Mouse (Mus musculus) limb, embryonic 14.5 days (tissue): Measurements from ENCODE around the gene Pomc. TPM values are rescaled to one million over a fixed set of nuclear protein-coding genes. Genes with fewer than 3 reads are reported as not detected.

Source experiments
- ATAC-seq: fragments of 200-750 bp; cut with Nextera tagmentation; 2 replicates; pipeline ENCODE4 v1.8.0; 2017; ENCODE audit warnings: low read depth, moderate number of reproducible peaks, moderate TSS enrichment; ENCODE audit not compliant: low FRiP score
- DNase-seq: peaks from one replicate; pipeline ENCODE4 v3.0.0-alpha.2; 2015; ENCODE audit warnings: low spot score
- H3K27ac ChIP-seq: fragments of 300-500 bp; sonication (generic); replicated peaks from 2 replicates; pipeline ENCODE4 v1.5.1; 2014; ENCODE audit warnings: low read depth, mild to moderate bottlenecking, low read length, moderate library complexity, mixed read lengths
- H3K27me3 ChIP-seq: fragments of 300-500 bp; sonication (generic); 2 replicates; pipeline ENCODE4 v1.6.1; 2014; ENCODE audit warnings: low read length, mixed read lengths; ENCODE audit not compliant: control insufficient read depth, insufficient read depth
- H3K36me3 ChIP-seq: fragments of 300-500 bp; sonication (generic); 2 replicates; pipeline ENCODE4 v1.6.1; 2014; ENCODE audit warnings: mild to moderate bottlenecking, low read length, moderate library complexity, mixed read lengths; ENCODE audit not compliant: control insufficient read depth, insufficient read depth
- H3K4me1 ChIP-seq: fragments of 300-500 bp; sonication (generic); 2 replicates; pipeline ENCODE4 v1.6.1; 2014; ENCODE audit warnings: antibody characterized with exemption, low read length, mixed read lengths; ENCODE audit not compliant: control insufficient read depth, insufficient read depth
- H3K4me2 ChIP-seq: fragments of 300-500 bp; sonication (generic); replicated peaks from 2 replicates; pipeline ENCODE4 v1.6.1; 2014; ENCODE audit warnings: low read depth, mild to moderate bottlenecking, low read length, moderate library complexity; ENCODE audit not compliant: severe bottlenecking
- H3K4me3 ChIP-seq: fragments of 300-500 bp; sonication (generic); replicated peaks from 2 replicates; pipeline ENCODE4 v1.5.1; 2014; ENCODE audit warnings: low read length
- H3K9ac ChIP-seq: fragments of 300-500 bp; sonication (generic); 2 replicates; pipeline ENCODE4 v1.6.1; 2014; ENCODE audit warnings: mild to moderate bottlenecking, low read depth, low read length, moderate library complexity; ENCODE audit not compliant: severe bottlenecking
- H3K9me3 ChIP-seq: fragments of 300-500 bp; sonication (generic); 2 replicates; pipeline ENCODE4 v1.6.1; 2016; ENCODE audit warnings: low read length; ENCODE audit not compliant: control insufficient read depth
- POLR2A ChIP-seq: fragments of 200-500 bp; IDR thresholded peaks from 2 replicates; pipeline ENCODE4 v1.8.0; 2012; ENCODE audit warnings: inconsistent platforms, mild to moderate bottlenecking, moderate library complexity, borderline replicate concordance; ENCODE audit not compliant: insufficient read depth, insufficient read length; ENCODE audit errors: extremely low read depth
- WGBS: fragments of 180-500 bp; shearing (Covaris S2); extraction: QIAGEN DNeasy Blood & Tissue Kit; methylation state at CpG from one replicate; pipeline ENCODE4 v1.1.7; 2014; 5-methylcytosine and 5-hydroxymethylcytosine counted together
- polyA plus RNA-seq, 2 experiments: library from polyadenylated mRNA; depleted of rRNA in 1 of 2; stranded (reverse) in 1 of 2; unstranded in 1 of 2; fragments of >200 nt; fragmentation: Nextera tagmentation in 1 of 2; extraction: Ambion mirVana in 1 of 2; gene quantifications; 2 replicates each; pipeline versions ENCODE4 v1.2.1 to v1.2.3; 2012 to 2014

Gene Pomc
- polyA plus RNA-seq, 2 experiments: 2.5 to 2.6 TPM

GRCm38 (mm10) chr12:4000406-4000805, 45.7 kb downstream of the Pomc start:
- no peaks in the 10 kb centered on the region for H3K9me3 ChIP-seq
- H3K27me3 ChIP-seq: no peaks in the 10 kb centered on the region
- H3K4me3 ChIP-seq: no peak overlapping the region
- DNase-seq: no peak
- H3K27ac ChIP-seq: no peak overlapping the region
- TF ChIP-seq POLR2A: no peak
- ATAC-seq: no peak
- no peak overlapping the region for H3K4me2 ChIP-seq
- H3K4me1 ChIP-seq: no peaks in the 10 kb centered on the region
- peaks cover 4% of the 10 kb centered on the region; the same call in 1 of the 2 replicates for H3K36me3 ChIP-seq
- WGBS: 94% methylated on average over 5 of the region's 5 CpGs
- no peak overlapping the region for H3K9ac ChIP-seq

GRCm38 (mm10) chr12:4004648-4005047, 49.9 kb downstream of the Pomc start:
- no peak overlapping the region for H3K4me2 ChIP-seq
- 0 out of 2 replicates have a peak, but pooled peaks cover under 1% of the 10 kb centered on the region for H3K36me3 ChIP-seq
- no peaks in the 10 kb centered on the region for H3K27me3 ChIP-seq
- ATAC-seq (no peak), DNase-seq (no peak)
- 34% methylated on average over 6 of the region's 6 CpGs for WGBS
- H3K4me1 ChIP-seq: peaks cover 7% of the 10 kb centered on the region
- no peak overlapping the region for H3K27ac ChIP-seq
- TF ChIP-seq POLR2A: no peak
- no peak overlapping the region for H3K9ac ChIP-seq
- no peak overlapping the region for H3K4me3 ChIP-seq
- H3K9me3 ChIP-seq: no peaks in the 10 kb centered on the region

- Histone ChIP-seq H3K4me3 (no peak overlapping the region), H3K4me1 (peaks cover 7% of the 10 kb centered on the region), H3K27ac (no peak overlapping the region), H3K4me2 (no peak overlapping the region), H3K27me3 (no peaks in the 10 kb centered on the region), H3K9ac (no peak overlapping the region), H3K36me3 (no peaks in the 10 kb centered on the region), H3K9me3 (no peaks in the 10 kb centered on the region)
- no peak for TF ChIP-seq POLR2A
- 70% methylated on average over 7 of the region's 7 CpGs for WGBS
- DNase-seq: no peak
- ATAC-seq: no peak
Measured at GRCm38 (mm10) chr12:4006079-4006478, 51.3 kb downstream of the Pomc start.

GRCm38 (mm10) chr12:4007181-4007580, 52.4 kb downstream of the Pomc start:
- Histone ChIP-seq H3K4me2 (no peak overlapping the region), H3K27ac (no peak overlapping the region), H3K9me3 (no peaks in the 10 kb centered on the region), H3K9ac (no peak overlapping the region), H3K4me1 (peaks cover 7% of the 10 kb centered on the region), H3K36me3 (no peaks in the 10 kb centered on the region), H3K27me3 (no peaks in the 10 kb centered on the region), H3K4me3 (no peak overlapping the region)
- 55% methylated on average over 4 of the region's 4 CpGs for WGBS
- DNase-seq: no peak
- no peak for ATAC-seq
- no peak for TF ChIP-seq POLR2A

GRCm38 (mm10) chr12:4007766-4008165, 53.0 kb downstream of the Pomc start:
- DNase-seq (no peak), ATAC-seq (no peak)
- Histone ChIP-seq H3K4me1 (peaks cover 7% of the 10 kb centered on the region), H3K27me3 (no peaks in the 10 kb centered on the region), H3K9ac (no peak overlapping the region), H3K4me2 (no peak overlapping the region), H3K9me3 (no peaks in the 10 kb centered on the region), H3K36me3 (no peaks in the 10 kb centered on the region), H3K27ac (no peak overlapping the region), H3K4me3 (no peak overlapping the region)
- 52% methylated on average over 4 of the region's 4 CpGs for WGBS
- no peak for TF ChIP-seq POLR2A

- no peak overlapping the region for H3K4me2 ChIP-seq
- no peak for TF ChIP-seq POLR2A
- H3K27ac ChIP-seq: no peak overlapping the region
- WGBS: 22% methylated on average over 12 of the region's 12 CpGs
- no peaks in the 10 kb centered on the region for H3K36me3 ChIP-seq
- H3K9me3 ChIP-seq: no peaks in the 10 kb centered on the region
- no peak for DNase-seq
- ATAC-seq: no peak
- no peak overlapping the region for H3K4me3 ChIP-seq
- no peaks in the 10 kb centered on the region for H3K27me3 ChIP-seq
- no peak overlapping the region for H3K9ac ChIP-seq
- peaks cover 7% of the 10 kb centered on the region for H3K4me1 ChIP-seq
Measured at GRCm38 (mm10) chr12:4008731-4009130, 54.0 kb downstream of the Pomc start.

Other genes with a start within 250 kb of the Pomc start
- gene Dnmt3a, start 148.9 kb upstream of the Pomc start, polyA plus RNA-seq (2012; rRNA removed): 48.7 and 53.1 TPM in 2 replicates
- 74.5 and 84.4 TPM in 2 replicates for gene Dnmt3a, start 148.9 kb upstream of the Pomc start, polyA plus RNA-seq (2014; fragmentation: Nextera tagmentation; extraction: Ambion mirVana)
- gene Efr3b, start 84.0 kb downstream of the Pomc start, polyA plus RNA-seq (2012; rRNA removed): 6.2 and 6.8 TPM in 2 replicates
- 3.5 TPM in 2 replicates for gene Efr3b, start 84.0 kb downstream of the Pomc start, polyA plus RNA-seq (2014; fragmentation: Nextera tagmentation; extraction: Ambion mirVana)
- 12.4 and 13.7 TPM in 2 replicates for gene Dnajc27, start 127.6 kb downstream of the Pomc start, polyA plus RNA-seq (2012; rRNA removed)
- gene Dnajc27, start 127.6 kb downstream of the Pomc start, polyA plus RNA-seq (2014; fragmentation: Nextera tagmentation; extraction: Ambion mirVana): 7.6 and 8.0 TPM in 2 replicates
- 15.5 and 19.9 TPM in 2 replicates for gene Adcy3, start 178.2 kb downstream of the Pomc start, polyA plus RNA-seq (2012; rRNA removed)
- 11.5 and 13.5 TPM in 2 replicates for gene Adcy3, start 178.2 kb downstream of the Pomc start, polyA plus RNA-seq (2014; fragmentation: Nextera tagmentation; extraction: Ambion mirVana)